Mouse (Mus musculus): ENCODE measurements around the gene Ccr1l1. TPM values are rescaled to one million over a fixed set of nuclear protein-coding genes. Genes with fewer than 3 reads are reported as not detected.

The Ccr1l1 gene
- polyA plus RNA-seq (2012) = not detected in 2 replicates

DNA sequence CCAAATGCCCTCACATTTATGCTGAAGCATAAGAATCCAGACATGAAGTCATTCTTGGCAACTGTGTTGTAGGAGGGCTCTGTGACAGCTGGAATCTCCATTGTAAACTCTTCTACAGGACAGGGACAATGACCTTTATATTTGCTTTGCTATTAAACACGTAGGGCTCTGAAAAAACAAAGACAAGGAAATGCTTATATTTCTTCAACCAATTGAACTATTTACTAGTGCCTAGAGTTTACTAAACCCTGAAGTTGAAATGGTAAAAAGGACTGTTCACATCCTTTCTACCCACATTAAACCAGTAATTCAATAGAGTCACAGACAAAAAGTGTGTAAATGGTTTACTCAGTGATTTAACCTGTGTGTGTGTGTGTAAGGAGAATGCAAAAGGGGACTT is at the start of gene Ccr1l1:
Gene Ccr1l1 (minus strand): TSS at position 101 of the 400 bp plus-strand sequence.

DNA sequence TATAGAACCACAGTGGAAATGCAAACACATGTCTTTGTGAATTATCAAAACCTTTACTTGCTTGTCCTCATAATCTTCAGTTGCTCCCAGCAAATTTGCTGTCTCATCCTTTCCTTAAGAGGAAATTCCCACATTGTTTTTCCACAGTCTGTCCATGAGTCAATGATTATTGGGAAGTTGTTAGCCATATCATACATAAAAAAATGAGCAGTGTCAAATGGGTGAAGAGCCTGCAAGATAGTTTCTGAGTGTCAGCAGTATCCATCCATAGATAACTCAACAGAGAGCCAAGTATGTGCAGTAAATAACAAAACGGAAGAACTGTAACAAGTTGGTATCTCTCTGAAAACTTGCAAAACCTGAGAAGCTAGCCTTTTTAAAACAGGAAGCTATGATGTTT is 43.5 kb upstream of the Ccr1l1 start, which contains the start of gene Ccr3:
Gene Ccr3 (plus strand): TSS at position 301 of the 400 bp plus-strand sequence.

DNA sequence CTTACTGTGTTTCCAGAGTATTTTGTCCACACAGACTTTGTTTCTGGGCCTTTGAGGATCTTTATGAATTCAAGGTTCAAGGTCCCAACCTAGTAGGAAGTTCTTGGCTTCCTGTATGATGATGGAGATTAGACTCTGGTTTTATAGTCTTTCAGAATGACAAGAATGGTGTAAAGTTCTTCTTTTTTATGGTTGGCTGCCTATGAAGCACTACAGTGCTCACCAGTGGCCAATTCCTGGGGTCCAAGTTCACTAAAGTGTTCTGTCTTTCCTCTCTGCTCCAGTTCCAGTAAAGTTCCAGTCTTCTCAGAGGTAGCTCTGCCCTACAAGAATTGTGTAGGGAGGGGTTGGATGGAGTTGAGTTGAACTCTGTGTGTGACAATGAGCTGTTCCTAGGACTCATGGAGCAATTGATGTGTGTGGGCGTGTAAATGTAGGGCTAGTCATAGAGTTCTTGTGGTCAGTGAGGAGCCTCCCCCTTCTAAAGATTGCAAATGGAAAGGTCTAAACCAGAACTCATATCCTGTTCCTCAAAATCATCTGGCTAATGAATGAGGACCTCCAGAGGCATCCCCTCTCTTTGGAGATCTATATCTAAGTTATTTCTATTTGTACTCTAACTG is 9.8 kb downstream of the Ccr1l1 start, which contains the start of gene Ccr1:
Gene Ccr1 (minus strand): TSS at position 403 of the 623 bp plus-strand sequence.

Other genes with a start within 250 kb of the Ccr1l1 start
- not detected in 2 replicates for gene Cxcr6, start 171.9 kb downstream of the Ccr1l1 start, polyA plus RNA-seq (2012)
- 2.4 and 3.2 TPM in 2 replicates for gene Fyco1, start 126.5 kb downstream of the Ccr1l1 start, polyA plus RNA-seq (2012)
- not detected in 2 replicates for gene Xcr1, start 116.4 kb downstream of the Ccr1l1 start, polyA plus RNA-seq (2012)
- gene Ccr1, start 9.7 kb downstream of the Ccr1l1 start, polyA plus RNA-seq (2012) = 0.09 and 0.13 TPM in 2 replicates
- gene Ccr3, start 43.6 kb upstream of the Ccr1l1 start, polyA plus RNA-seq (2012) = not detected in 2 replicates
- gene Ccr2, start 123.5 kb upstream of the Ccr1l1 start, polyA plus RNA-seq (2012) = 1.1 and 2.7 TPM in 2 replicates
- gene Ccr5, start 143.1 kb upstream of the Ccr1l1 start, polyA plus RNA-seq (2012) = 0.01 and 0.42 TPM in 2 replicates